Mouse (Mus musculus): Measurements from ENCODE around the gene Rnf121. TPM values are rescaled to one million over a fixed set of nuclear protein-coding genes. Genes with fewer than 3 reads are reported as not detected.

Rnf121 gene
- total and polyA plus RNA-seq, 3 experiments = 10.3 to 24.8 (median 20.4) TPM

DNA sequence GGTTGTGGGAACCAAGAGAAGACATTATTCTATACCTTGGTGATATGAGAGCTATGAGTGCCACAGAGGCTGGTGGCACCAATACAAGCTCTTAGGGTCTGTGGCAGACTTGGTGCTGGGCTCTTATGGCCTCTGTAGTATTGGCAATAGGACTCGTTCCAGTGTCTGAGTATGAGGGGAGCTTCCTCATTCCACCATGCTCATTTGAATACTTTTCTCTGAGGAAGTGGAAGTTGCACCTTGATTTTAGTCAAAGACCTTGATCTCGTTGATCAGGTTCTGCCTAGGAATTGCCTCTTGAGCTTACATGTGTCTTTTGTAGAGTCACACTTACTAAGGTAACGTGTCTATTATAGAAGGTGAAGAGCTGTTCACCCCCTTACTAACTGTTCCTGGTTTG, 71.0 kb downstream of the Rnf121 start:
- TF ChIP-seq EP300 (IDR thresholded peaks at IDR 0.05; ENCODE audit: low read length) (peak; percentile 54; the same call in 1 of the 2 replicates), HCFC1 (IDR thresholded peaks at IDR 0.05; ENCODE audit: low read depth, low read length) (no peak), KAT2A (IDR thresholded peaks at IDR 0.05; ENCODE audit: insufficient replicate concordance, low read length) (no peak)
- in situ Hi-C loops (cut with MboI; ENCODE audit: low pct_ligation_motif_present, low pct_unique_long_range_greater_than_20kb, low sequenced_read_pairs) (no loop called here), dilution Hi-C loops (cut with MboI; ENCODE audit: extremely low pct_ligation_motif_present, extremely low pct_unique_long_range_greater_than_20kb, low sequenced_read_pairs) (no loop called here)
- Histone ChIP-seq H3K36me3 (replicated peaks in 1 of 2; ENCODE audit: control insufficient read depth in 1 of 2, insufficient read depth in 1 of 2, low read length in 1 of 2) (peaks cover 73 to 95% of the 10 kb centered on the region in 2 experiments), H3K27ac (ENCODE audit: insufficient read depth, low read depth) (no peak overlapping the region), H3K4me2 (ENCODE audit: insufficient read depth, low read depth, poor library complexity, severe bottlenecking) (no peak overlapping the region), H3K27me3 (replicated peaks) (no peaks in the 10 kb centered on the region), H3K9me3 (replicated peaks; ENCODE audit: low read length) (no peaks in the 10 kb centered on the region), H3K9ac (ENCODE audit: insufficient read depth, low read depth) (no peak overlapping the region), H3K79me2 (replicated peaks; ENCODE audit: control insufficient read depth, extremely low read depth, insufficient read depth, poor library complexity, severe bottlenecking) (no peaks in the 10 kb centered on the region), H3K4me3 (replicated peaks in 1 of 3; ENCODE audit: low read depth in 2 of 3, low read length in 2 of 3, poor library complexity in 1 of 3) (no peak overlapping the region), H3K4me1 (ENCODE audit: control insufficient read depth in 1 of 2, insufficient read depth in 2 of 2) (peaks cover 0 to 19% of the 10 kb centered on the region in 2 experiments; a peak in 3 of 4 replicates)
- peak; percentile 60 for DNase-seq (ENCODE audit: extremely low read depth)

DNA sequence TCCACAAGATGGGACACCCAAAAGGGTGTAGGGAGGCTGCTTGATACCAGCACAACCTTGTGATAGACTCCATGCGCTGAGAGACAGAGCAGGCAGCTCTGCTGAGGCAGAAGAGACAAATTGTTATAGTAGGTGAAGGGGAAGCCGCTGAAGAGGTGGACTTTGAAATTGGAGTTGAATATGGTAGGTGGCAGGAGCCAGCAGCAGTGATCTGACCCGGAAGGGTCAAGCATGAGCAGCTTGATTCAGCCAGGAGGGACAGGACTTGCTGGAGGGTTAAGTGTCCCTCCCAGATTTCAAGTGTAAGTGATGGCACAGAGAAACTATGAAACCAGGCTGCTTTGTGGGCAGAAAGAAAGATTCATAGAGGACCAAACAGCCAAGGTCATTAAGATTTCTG, 80.2 kb downstream of the Rnf121 start:
- Histone ChIP-seq H3K9ac (ENCODE audit: insufficient read depth, low read depth) (no peak overlapping the region), H3K4me2 (ENCODE audit: insufficient read depth, low read depth, poor library complexity, severe bottlenecking) (no peak overlapping the region), H3K36me3 (replicated peaks in 1 of 2; ENCODE audit: control insufficient read depth in 1 of 2, insufficient read depth in 1 of 2, low read length in 1 of 2) (peaks cover 32 to 89% of the 10 kb centered on the region in 2 experiments), H3K4me1 (ENCODE audit: control insufficient read depth in 1 of 2, insufficient read depth in 2 of 2) (peaks cover 0 to 4% of the 10 kb centered on the region in 2 experiments; a peak in 1 of 4 replicates), H3K27me3 (replicated peaks) (no peaks in the 10 kb centered on the region), H3K4me3 (replicated peaks in 1 of 3; ENCODE audit: low read depth in 2 of 3, low read length in 2 of 3, poor library complexity in 1 of 3) (no peak overlapping the region), H3K9me3 (replicated peaks; ENCODE audit: low read length) (no peaks in the 10 kb centered on the region), H3K27ac (ENCODE audit: insufficient read depth, low read depth) (no peak overlapping the region), H3K79me2 (replicated peaks; ENCODE audit: control insufficient read depth, extremely low read depth, insufficient read depth, poor library complexity, severe bottlenecking) (no peaks in the 10 kb centered on the region; the same call in 1 of the 2 replicates)
- in situ Hi-C loops (cut with MboI; ENCODE audit: low pct_ligation_motif_present, low pct_unique_long_range_greater_than_20kb, low sequenced_read_pairs) = no loop called here
- no peak for DNase-seq (ENCODE audit: extremely low read depth)
- TF ChIP-seq USF1 (IDR thresholded peaks at IDR 0.05; ENCODE audit: low read depth, low read length) (no peak), JUN (IDR thresholded peaks at IDR 0.05; ENCODE audit: insufficient read depth, low read depth, low read length) (no peak), ETS1 (conservative IDR thresholded peaks at IDR 0.05; ENCODE audit: low read depth, low read length) (no peak), BHLHE40 (IDR thresholded peaks at IDR 0.05; ENCODE audit: low read depth, low read length) (no peak), NRF1 (IDR thresholded peaks at IDR 0.05; ENCODE audit: low read depth, low read length) (no peak), MAFK (IDR thresholded peaks at IDR 0.05; ENCODE audit: insufficient replicate concordance, low read length) (no peak), KAT2A (IDR thresholded peaks at IDR 0.05; ENCODE audit: insufficient replicate concordance, low read length) (no peak), MEF2A (IDR thresholded peaks at IDR 0.05; ENCODE audit: borderline replicate concordance, low read depth, low read length) (no peak), MAX (IDR thresholded peaks at IDR 0.05; ENCODE audit: low read length) (no peak), RCOR1 (conservative IDR thresholded peaks at IDR 0.05; ENCODE audit: low read depth, low read length) (no peak), HCFC1 (IDR thresholded peaks at IDR 0.05; ENCODE audit: low read depth, low read length) (no peak), JUND (conservative IDR thresholded peaks at IDR 0.05; ENCODE audit: low read depth, low read length) (no peak), IRF4 (IDR thresholded peaks at IDR 0.05; ENCODE audit: low read depth, low read length) (no peak), EP300 (IDR thresholded peaks at IDR 0.05; ENCODE audit: low read length) (no peak), MYC (IDR thresholded peaks at IDR 0.05; ENCODE audit: low read depth, low read length) (no peak), CHD2 (IDR thresholded peaks at IDR 0.05; ENCODE audit: low read length) (no peak), TCF12 (IDR thresholded peaks at IDR 0.05; ENCODE audit: low read depth, low read length) (no peak), RAD21 (IDR thresholded peaks at IDR 0.05; ENCODE audit: low read depth, low read length) (no peak)
- dilution Hi-C loops (cut with MboI; ENCODE audit: extremely low pct_ligation_motif_present, extremely low pct_unique_long_range_greater_than_20kb, low sequenced_read_pairs) = no loop called here
